Mouse (Mus musculus) urinary bladder, postnatal 25 days (tissue): ENCODE measurements around the gene Churc1.
A peak's percentile ranks its signal among the peaks of the same experiment; 100 is the strongest.

Experiments used
- DNase-seq: peaks from one replicate; pipeline ENCODE4 v3.0.0; 2022; ENCODE audit warnings: low spot score

Churc1 gene

DNA sequence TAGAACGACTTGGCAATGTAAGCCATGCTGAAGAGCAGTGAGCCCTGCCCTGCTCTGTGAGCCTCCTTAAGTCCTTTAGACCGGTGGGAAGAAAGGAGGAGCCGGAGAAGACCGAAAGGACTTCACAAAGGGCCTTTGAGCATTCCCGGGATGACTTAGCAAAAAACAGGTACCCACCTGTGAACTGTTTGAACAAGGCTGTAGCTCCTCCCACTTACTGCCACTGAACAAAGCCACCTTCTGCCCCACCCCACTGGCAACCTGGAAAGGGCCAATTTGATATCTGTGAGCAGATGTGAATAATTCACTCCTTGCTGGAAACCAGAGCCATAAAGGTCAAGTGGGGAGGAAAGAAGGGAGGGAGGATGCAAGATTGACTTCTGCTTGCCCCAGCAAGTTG is 30.0 kb downstream of the Churc1 start, which contains the start of gene Gpx2:
Gpx2 (minus strand) TSS at position 205 of the 400 bp plus-strand sequence.
- DNase-seq, result no peak

DNA sequence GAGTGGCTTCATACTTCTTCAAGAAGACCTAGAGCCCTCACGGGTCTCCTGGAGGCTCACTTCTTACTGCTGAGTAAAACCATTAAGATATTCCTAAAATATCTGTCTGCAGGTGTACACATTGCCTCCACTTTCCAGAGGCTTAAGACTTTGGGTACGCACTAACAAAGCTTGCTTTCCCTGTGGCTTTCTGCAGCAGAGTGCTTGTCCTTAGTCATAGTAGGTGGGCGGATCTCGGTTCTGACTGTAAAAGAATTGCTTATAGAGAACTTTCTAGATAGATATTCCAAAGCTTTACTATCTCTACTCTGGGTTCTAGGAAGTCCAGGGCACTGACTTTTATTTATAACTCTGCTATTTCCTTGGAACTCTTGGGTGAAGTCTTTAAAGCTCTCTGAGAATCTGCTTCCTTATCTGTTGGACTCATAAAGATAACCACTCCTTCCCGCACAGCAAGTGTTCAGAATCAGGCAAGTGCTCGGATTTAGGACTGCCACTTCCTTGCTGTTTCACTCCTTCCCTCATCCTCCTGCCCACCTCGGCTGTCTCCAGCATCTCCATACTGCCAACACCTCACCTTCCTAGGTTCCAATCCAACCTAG is 31.7 kb downstream of the Churc1 start:
- no peak for DNase-seq

DNA sequence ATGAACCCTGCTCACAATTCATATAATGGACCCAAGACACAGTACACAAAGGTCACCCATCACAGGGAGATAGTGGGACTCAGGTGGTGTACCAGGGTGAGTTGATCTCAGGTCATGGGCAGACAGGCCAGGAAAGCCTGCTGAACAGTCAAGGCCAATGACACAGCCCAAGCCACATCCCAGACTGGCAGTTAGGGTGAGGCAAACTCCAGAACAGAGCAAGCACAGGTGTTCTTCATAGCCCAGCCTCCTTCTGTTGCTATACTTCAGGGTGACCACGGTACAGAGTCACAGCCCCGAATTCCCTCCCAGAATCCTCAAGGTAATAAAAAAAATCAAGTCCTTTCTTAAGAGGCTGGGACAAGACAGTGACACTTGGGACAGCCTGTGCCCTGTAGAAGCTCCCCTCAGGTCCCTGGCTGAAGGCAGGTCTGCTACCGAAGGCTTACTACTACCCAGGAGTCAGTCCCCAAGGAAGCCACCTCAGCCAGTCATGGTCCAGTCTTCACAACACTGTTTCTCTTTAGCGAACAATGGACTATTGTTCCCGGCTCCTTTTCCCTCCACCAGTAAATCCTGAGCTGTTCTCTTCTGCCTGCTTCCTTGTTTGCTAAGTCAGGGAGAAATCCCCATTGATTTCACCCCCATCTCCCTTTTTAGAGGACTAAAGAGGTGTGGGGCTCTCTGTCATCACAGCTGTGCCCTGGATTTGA is 32.8 kb downstream of the Churc1 start:
- no peak for DNase-seq

DNA sequence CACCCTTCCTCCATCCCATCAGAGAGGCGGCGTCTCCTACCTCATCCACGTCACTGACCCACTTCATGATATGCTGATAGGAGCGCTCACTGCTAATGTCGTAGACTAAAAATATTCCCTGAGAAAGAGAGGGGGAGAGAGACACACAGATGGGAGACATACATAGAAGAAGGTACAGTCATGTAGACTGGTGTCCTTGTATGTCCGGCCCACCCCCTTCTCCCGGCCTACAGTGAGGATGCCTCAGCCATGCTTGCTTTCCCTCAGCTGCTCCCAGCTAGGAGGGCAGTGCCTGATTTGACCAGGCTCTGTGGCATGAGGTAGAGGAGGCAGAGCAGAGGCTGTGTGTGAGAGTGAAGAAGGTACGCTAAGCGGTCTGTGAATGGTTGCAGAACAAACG is 37.7 kb downstream of the Churc1 start:
- DNase-seq, result no peak

DNA sequence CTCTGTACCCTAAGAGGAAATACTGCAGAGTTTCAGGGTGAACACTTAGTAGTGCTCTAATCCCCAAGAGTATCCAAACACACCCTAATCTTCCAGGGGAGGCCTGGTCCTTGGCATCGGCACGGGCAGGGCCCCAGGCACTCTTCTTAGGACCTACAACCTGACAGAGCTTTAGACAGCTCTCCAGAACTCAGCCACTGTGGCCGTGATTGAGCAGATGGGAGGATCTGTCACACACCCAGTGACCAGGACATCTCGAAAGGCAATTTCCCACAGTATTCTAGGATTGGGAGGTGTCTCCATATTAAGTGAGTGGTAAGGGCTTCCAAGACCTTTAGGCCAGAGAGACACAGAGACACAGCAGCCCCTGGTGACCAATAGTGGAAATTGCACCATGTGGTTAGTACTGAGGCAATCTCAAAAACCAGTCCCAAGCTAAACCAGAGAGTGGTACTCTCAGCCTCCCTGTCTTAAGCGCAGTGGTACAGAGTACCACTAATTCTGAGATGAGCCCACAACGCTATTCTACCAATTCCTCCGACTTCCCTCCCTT is 38.4 kb downstream of the Churc1 start:
- DNase-seq, result no peak

DNA sequence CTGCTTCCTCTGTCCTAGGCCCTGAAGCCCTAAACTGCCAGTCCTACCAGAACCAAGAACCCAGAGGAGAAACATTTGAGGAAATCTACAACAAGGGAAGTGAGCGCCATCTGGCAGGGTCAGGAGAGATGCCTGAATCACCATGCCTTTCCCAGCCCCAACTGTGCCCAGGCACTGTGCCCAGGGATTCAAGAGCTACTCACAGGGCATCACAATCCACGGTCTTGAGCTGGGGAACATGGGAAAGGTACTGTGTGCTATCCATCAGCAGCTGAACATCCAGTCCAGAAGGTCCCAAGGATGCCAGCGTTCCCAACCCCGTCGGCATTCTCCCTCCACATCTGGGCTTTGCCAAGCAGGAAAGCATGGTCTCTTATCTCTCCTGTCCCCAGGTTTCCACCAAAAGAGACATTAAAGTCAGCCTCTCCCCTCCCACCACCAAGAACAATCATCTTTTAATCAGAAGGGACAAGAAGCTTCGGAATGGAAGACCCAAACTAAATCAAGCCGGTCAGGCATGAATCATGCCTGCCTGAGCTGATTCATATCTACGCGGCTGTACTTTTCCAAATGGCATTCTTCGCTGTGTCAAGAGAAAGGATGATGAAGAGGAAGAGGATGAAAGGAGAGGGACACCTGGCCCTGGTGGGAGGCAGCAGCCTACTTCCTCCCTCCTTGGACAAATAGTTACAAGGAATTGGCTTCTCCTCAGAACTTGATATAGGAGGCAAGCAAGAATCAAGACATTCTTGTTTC is 39.9 kb downstream of the Churc1 start:
- DNase-seq, result no peak

DNA sequence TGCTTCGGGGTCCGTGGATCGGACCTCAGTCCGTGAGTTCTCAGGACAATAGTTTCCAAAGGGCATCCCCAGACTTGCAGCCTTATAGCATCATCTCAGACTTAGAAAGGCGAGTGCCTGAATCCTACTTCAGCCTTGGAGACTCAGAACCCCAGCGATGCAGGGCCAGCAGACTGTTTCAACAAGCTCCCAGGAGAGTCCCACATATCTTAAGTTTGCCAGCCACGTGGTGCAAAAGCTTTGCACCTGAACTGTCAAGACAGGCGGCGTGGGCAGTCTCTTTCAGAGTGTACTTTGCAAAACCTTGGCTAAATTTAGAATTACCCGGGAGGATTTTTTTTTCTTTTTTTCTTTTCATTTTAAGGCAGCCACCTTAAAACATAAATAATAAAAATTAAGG is 42.5 kb downstream of the Churc1 start:
- no peak for DNase-seq

DNA sequence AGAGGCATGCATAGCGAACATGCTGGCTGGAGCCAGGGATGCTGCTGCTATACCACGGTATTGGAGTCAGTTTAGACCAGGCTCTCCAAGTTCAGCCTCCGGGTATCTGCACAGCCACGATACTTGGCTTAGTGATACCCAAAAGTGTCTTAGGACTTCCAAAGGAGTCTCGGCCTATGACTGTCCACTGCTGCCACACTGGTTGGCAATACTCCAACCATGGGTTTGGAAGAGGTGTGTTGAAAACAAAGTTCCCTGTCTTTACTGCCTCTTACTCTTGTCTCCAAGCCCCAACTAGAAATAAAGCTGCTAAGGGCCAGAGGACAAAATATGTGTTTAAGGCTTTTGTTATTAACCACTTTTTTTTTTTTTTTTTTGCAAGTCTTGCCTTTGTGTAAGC is 45.2 kb downstream of the Churc1 start:
- no peak for DNase-seq

DNA sequence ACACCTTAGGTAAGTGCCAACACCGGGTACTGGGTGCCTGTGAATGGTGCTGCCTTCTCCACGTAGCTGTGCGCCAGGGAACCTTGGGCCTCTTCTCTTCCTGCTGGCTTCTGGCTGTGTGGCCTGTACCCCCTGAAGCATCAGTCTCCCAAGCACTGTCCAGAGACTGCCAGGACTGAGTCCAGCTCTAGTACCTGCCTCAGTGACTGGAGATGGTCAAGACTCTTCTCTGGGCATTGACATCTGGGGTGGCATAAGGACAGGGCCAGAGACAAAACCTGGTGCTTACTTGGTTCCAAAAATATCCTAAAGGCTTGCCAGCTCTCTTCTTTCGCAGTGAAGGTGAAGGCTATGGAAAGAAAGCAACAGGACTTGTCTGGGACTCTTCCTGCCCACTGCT is 45.7 kb downstream of the Churc1 start:
- DNase-seq, result no peak

DNA sequence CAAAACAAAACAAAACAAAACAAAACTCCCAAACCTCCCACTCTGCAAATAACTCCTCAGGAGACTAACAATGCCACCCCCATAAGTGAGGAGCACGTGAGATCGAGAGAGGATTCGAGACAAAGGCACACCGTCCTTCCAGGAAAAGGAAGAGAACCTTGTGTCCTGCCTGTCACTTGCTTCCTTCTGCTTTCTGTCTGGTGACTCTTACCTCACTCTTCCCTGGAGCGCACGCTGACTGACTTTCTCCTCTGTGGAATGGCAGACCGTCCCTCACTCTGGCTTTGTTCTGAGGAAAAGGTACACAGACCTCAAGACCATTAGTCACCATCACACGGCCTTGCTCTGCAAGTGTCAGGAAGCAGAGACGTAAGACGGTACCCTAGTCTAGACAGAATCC is 48.2 kb downstream of the Churc1 start:
- DNase-seq, result no peak

DNA sequence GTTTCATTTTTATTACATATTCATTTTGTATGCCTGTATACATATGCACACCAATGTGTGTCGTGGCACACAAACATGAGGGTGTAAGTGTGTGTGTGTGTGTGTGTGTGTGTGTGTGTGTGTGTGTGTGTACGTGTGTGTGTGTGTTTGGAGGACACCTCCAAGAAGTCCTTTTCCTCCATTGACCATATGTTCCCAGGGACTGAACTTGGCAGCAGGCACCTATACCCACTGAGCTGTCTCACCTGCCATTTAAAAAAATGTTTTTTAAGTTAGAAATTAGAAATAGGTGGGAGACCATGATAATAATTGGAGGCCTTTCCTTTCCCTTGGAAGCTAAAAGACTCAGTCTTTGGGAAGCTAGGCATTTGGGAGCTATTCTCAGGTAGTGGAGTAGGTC is 48.8 kb downstream of the Churc1 start:
- no peak for DNase-seq

DNA sequence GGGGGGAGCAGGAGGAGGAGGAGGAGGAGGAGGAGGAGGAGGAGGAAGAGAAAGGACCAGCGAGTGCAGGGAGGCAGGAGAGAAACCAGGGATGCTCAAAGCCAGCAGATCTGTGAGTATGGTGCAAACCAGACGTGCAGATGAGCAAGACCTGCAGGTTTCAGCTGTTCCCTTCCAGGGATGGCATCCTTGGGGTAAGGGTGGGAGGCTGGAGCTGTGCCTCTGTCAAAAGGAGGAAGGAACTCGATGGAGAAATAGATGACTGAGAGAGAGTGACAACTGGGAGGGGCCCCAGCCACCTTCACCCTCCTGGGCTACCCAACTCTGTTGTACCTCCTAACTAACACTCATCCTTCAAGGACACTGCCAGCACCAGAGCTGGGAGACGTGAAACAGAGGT is 51.4 kb downstream of the Churc1 start:
- DNase-seq, result no peak

DNA sequence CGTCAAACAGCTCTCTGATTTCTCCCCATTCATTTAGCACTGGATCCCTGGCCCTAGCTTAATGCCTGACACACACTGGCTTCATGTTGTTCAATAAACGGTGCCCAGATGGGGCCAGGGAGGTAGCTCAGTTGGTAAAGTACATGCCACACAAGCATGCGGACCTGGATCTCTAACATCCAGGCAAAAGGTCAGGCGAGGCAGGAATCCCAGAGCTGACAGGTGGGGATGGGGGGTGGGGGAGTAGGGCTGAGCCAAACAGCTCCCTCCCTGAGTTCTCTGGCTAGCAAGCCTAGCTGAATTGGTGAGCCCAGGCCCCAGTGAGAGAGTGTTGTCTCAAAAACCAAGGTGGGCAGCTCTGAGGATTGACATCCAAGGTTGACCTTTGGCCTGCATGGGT is 51.8 kb downstream of the Churc1 start:
- no peak for DNase-seq

DNA sequence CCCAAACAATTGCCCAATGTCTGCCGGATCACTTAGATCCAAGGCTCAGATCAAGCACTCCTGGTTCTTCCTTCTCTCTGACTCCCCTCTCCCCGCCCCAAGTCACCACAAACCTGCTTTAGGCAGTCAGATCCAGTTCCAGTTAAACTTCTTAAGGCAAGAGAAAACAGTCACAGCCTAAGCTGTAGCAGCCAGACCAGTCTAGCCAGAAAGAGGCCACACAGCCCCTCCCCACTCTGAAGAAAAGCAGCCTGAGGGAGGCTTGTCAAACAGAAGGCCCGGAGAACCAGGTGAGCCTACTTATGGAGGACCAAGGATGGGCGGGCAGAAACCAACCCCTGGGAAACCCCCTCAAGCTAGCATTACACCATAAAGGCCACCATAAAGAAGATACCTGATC is 52.8 kb downstream of the Churc1 start:
- DNase-seq, result peak; percentile 43

DNA sequence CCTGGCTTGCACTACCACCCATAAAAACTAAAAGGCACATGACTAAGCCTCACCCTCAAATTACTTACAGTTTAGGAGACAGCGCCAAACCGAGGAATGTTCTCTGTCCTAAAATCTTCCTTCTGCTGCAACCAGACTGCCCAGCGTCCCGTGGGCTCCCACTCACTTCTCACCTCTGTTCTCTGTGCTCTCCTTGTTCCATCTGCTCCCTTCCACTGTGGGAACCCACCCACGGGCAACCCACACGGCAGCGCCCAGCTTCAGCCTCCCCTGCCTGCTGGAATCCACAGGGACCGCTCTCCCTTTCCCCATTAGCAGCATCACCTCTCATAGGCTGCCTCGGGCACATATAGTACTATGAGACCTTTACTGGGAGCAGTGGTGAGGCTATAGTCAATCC is 53.6 kb downstream of the Churc1 start:
- DNase-seq, result no peak

DNA sequence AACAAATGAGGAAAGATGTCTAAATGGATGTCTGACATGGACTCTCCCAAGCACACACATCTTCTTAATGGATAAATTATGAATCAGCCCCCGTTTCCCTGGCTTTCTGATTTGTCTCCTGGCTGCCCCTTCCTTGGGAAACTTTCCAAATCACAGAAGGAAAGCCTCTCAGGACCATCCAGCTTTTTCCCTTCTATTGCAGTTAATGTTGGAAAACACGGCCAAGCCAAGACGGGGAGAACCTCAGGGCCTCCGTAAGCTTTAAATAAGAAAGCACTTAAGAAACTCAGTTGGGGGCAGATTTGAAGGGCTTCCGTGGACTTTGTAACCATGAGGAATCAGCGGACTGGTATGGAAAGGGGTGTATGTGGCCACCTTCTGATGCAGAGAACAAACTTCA is 54.5 kb downstream of the Churc1 start:
- DNase-seq, result no peak

DNA sequence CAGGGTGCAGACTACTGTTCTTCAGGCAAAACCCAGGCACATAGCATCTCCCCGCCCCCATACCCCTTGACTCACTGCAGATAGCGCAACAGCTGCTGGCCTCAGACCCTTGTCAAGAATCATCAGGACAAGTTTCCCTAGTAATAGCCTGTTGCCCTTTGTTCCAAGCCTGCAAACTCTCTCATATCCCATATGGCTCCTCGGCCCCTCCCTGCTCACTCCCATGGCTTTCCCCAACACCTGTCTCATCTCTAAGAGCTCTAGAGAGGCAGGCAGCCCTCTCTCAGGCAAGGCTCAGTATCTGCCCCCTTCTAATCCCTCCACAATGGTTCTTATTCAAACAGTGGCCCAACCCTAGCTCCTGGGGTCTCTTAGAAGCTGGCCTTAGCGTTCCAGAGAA is 55.3 kb downstream of the Churc1 start:
- DNase-seq, result no peak

DNA sequence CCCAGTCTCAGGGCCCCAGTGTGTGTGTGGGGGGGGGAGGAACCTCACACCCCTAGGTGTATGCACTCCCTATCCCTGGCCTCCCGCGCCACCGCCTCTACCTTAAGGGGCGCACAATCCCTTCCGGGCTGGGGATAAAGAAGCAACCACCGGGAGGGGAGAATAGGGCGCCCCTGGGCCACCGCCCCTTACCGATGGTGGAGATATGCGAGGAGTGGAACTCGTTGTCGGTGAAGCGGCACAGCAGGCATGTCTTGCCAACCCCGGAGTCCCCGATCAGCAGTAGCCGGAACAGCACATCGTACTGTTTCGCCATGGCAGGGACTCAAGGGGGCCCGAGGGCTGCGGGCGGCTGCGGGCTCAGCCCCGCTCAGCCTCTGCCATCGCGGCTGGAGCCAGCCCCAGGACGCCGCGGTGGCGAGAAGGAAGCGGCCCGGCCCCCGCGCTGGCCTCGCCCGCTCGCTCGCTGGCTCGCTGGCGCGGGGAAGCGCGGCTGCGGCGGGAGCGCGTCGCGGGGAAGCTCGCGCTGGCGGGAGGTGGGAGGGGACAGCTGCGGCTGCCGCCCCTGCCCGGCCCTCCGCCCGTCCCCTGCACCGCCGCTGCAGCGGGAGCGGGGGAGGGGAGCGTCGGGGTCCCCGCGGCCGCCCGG is 56.8 kb downstream of the Churc1 start:
- no peak for DNase-seq

DNA sequence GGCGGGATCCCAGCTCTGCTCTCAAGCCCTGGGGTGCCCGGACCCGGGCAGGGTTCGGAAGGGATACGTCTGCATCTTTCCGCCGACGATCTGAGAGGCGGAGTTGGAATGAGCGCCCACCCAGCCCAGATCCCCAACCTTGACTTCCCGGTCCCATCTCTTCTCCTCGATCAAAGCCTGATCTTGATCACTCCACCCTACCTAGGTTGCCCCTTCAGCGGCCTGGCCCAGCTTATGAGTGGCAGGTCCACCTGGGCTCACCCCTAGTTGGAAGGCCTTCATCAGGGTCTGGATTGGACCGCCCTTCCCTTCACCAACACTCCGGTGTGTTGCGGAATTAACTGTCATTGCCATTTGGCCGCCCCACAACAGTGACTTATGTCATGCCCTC is 57.3 kb downstream of the Churc1 start, which contains the start of gene Rab15:
Rab15 (minus strand) TSS at position 258 of the 391 bp plus-strand sequence.
- DNase-seq, result no peak

DNA sequence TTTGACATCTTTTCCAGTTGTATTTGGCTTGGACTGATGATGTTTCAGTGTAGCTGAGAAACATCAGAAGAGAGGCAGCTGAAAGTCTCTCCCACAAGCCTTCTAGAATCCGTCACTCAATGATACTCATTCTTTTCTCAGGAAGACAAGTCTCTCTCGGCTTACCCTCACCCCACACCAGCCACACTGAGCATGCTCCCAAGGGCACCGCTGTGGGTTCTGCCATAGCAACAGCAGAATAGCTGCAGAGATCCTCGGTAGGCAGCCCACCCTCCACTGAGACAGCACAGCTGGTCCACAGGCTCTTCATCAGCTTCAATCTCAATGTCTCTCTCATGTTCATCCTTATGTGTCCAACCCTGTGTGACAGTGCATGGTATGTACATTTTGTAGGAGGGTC is 59.9 kb downstream of the Churc1 start:
- DNase-seq, result no peak

DNA sequence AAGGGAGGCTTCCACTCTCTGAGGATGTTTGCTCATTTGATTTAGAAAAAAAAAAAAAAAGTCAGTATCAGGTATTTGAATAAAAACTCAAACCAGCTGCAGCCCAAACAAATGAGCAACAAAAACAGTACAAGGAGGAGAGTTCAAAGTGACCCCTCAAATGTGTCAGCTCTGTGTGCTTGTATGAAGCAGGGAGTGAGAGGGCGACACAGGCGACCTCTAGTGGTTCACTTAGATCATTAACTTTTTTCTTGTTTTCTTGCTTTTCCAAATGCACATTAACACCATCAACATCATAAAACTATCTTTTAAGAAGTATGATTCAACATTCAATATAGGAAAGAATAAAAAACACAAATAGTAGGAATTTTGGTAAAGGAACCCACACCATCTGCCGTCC is 67.4 kb downstream of the Churc1 start:
- no peak for DNase-seq
